Mouse (Mus musculus) left cerebral cortex, postnatal 36 days (tissue): ENCODE results near the gene Mocs1. TPM values are rescaled to one million over a fixed set of nuclear protein-coding genes. Genes with fewer than 3 reads are reported as not detected.

Source experiments
- DNase-seq, 2 experiments: peaks; one replicate each; pipeline ENCODE4 v3.0.0; 2021 to 2022; ENCODE audit warnings: low spot score in 2 of 2, mixed read lengths in 1 of 2
- intact Hi-C: fragments of 180-260 bp; cut with DNase I; formaldehyde crosslinking; loops from one replicate; pipeline ENCODE4 v1.15.1; 2025
- total RNA-seq, 2 experiments: library from RNA; stranded (reverse); gene quantifications; 2 replicates each; pipeline ENCODE4 v1.2.3; 2021

Mocs1 gene
- total RNA-seq, 2 experiments from 2014 or later = 15.1 to 15.9 TPM

GRCm38 (mm10) chr17:49468223-49468622, 40.1 kb downstream of the Mocs1 start:
- intact Hi-C loops = no loop called here
- DNase-seq = peak; percentile 71 to 74

- no peak for DNase-seq
- intact Hi-C loops = loop anchor here (2.0 kb wide), 1 partner anchor 426 kb away; no protein-coding TSS in a partner anchor
These were observed 44.5 kb downstream of the Mocs1 start for GRCm38 (mm10) chr17:49472626-49473025.

DNA sequence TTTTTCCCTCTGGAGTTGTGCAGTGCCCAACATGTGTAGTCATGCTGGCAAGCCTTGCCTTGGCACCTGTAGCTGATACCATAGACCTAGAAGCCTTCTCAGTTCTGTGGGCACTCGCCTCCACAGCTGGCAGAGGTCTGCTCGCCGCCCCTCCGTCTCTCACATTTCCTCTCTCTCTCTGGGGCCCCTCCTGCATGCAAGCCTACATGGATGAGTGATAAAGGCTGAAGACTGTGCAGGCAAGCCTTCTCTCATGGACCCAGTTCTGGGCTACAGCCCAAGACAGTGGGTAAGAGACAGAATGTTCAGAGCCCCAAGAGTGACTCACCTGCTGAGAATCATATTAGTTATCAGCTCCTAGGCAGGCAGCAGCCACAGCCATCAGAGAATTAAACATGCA, 45.9 kb downstream of the Mocs1 start:
- intact Hi-C loops = no loop called here

GRCm38 (mm10) chr17:49475174-49475573, 47.0 kb downstream of the Mocs1 start:
- no peak for DNase-seq
- intact Hi-C loops = no loop called here

More for the DNA sequence above, 45.9 kb downstream of the Mocs1 start:
- peak; percentile 49 to 73 for DNase-seq

- DNase-seq = no peak
These were observed 49.2 kb downstream of the Mocs1 start for GRCm38 (mm10) chr17:49477370-49477769.

GRCm38 (mm10) chr17:49481876-49482275, 53.7 kb downstream of the Mocs1 start:
- DNase-seq = no peak
- intact Hi-C loops = no loop called here

More at GRCm38 (mm10) chr17:49477370-49477769, 49.2 kb downstream of the Mocs1 start:
- intact Hi-C loops = no loop called here

DNA sequence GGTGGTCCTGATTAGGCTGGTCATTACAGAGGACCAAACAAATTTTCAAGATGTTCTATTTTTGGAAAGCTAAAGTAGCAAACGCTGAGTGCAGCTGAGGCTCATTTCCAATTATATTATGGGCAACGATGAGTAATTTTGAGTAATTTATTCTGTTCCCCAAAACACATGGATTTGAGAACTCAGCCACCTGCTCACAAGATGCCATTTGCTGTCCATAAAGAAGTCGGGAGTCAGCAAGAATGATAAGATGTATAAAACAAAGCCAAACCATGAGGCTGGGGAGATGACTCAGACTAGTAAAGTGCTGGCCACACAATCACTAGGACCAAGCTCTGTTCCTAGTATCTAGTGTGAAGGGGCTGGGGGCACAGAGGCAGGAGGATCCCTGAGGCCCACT, 56.3 kb downstream of the Mocs1 start:
- DNase-seq = no peak
- intact Hi-C loops = no loop called here

DNA sequence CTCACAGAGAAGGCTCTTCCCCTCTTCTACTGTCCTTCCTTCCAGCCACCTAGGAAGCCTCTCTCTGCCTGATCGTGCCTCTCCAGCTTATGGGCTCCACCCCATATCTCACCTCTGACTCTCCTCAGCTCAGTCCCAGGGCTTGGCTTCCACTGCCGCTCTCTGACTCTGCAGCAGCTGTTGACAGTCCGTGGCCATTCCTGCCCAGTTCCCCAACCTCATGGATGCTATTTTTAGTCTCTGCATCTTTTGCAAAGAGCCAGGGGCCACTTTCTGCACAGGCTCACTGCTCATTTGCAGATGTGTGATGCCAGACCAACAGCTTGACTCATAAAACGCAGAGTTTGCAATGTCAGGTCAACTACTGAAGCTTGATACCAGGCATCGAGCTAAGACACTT, 60.9 kb downstream of the Mocs1 start:
- intact Hi-C loops = no loop called here
- DNase-seq = no peak

DNA sequence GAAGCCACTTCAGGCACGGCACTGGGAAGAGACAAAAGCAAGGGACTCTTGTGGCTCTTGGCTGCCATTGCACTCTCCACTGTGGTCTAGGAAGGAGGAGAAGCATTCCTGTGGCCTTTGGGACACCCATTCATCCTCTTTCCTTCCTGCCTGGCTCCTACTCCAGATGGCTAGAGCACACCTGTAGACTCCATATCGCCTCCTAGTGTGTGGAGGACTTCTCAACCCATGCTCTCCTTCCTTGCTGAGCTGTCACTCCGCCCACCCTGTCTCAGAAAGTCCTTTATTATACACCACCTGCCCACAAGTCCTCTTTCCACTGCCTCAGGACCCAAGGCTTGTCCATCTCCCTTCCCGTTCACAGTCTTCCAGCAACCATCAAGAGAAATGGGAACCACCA, 65.1 kb downstream of the Mocs1 start:
- DNase-seq = no peak
- intact Hi-C loops = no loop called here

DNA sequence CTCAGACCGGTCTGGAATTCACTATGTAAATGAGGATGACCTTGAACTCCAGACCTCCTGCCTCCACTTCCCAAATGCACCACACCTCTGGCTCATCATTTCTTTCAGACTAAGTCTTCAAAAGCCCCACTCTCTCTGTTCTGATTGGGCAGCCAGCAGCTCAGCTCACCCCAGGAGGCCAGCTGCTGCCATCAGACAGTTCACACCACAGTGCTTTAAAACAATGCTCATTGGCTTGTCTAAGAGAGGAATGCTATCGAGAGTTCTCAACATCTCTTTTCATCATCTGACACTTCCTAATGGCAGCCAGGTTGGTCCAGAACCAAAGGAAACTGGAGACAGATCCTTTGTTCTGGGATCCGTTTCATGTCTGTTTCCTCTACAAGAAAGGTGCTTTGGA, 70.0 kb downstream of the Mocs1 start:
- intact Hi-C loops = no loop called here
- DNase-seq = no peak

GRCm38 (mm10) chr17:49499635-49500034, 71.5 kb downstream of the Mocs1 start:
- intact Hi-C loops = no loop called here
- DNase-seq = no peak

DNA sequence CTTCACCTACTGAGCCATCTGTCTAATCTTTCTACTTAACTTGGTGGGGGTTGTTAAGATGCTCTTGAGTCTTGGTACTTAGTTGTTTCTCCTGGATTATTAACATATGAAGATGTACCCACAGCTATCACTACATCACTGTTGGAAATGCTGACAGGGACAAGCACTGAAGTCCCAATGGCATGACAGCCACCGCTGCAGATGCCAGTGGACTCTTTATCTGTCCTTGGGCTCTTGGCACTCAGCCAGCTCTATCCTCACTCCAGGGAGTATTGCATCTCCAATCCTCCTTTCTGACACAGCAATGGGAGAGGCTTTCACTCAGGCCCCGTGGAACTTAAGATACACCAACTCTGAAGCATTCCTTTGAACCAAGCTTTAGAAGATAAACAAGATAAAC, 72.1 kb downstream of the Mocs1 start:
- intact Hi-C loops = no loop called here
- no peak for DNase-seq

- no peak for DNase-seq
- intact Hi-C loops = no loop called here
These were observed 75.2 kb downstream of the Mocs1 start for GRCm38 (mm10) chr17:49503246-49503900.

Other genes starting within 250 kb of the Mocs1 start
- gene Daam2, start 136.0 kb downstream of the Mocs1 start, total RNA-seq = 10 to 100 TPM; 47.0 to 57.3 TPM
- 1 to 10 TPM; 1.6 to 2.1 TPM for gene Kif6, start 186.8 kb downstream of the Mocs1 start, total RNA-seq